Comparison of ENCODE assay signal across 8 mouse cellular contexts in genomic region chr15:100983427-100984153, GRCm38 (mm10).
DNase-seq lines count a peak whose midpoint lies in the region; ATAC-seq and TF ChIP-seq lines count a peak whose summit lies in the region.

No protein-coding gene starts in this region.

- peak overlapping the region; percentile 16; the same call in 1 of the 2 replicates for H3K4me3 ChIP-seq in G1E (ENCODE audit: low read depth, low read length)

- H3K4me1 ChIP-seq in G1E (ENCODE audit: insufficient read depth, low read depth, low read length): no peaks in the 10 kb centered on the region

- no peaks in the 10 kb centered on the region for H3K27me3 ChIP-seq in G1E (ENCODE audit: insufficient read depth, low read length)

- ATAC-seq in G1E (ENCODE audit: extremely low read depth, insufficient number of reproducible peaks, low FRiP score, poor library complexity, severe bottlenecking): no peak
- ATAC-seq in megakaryocyte progenitor cell, adult 5-6 weeks (replicated peaks; ENCODE audit: poor library complexity): peak; percentile 63

- TF ChIP-seq CTCF in G1E (IDR thresholded peaks at IDR 0.05; ENCODE audit: low read depth, low read length): no peak

- H3K36me3 ChIP-seq in G1E (replicated peaks): no peaks in the 10 kb centered on the region

- intact Hi-C loops in heart, postnatal 14 days (cut with DNase I): no loop called here
- intact Hi-C loops in left cerebral cortex, postnatal 25 days (cut with DNase I): no loop called here

- H3K9me3 ChIP-seq in G1E (replicated peaks): peaks cover 55% of the 10 kb centered on the region

- peak; percentile 72 to 77 for DNase-seq in cerebellum, postnatal 10 days
- DNase-seq in cerebellum, adult 18-20 months: no peak
- no peak for DNase-seq in G1E (ENCODE audit: low spot score)
- peak; percentile 38 for DNase-seq in embryo, embryonic 11.5 days (ENCODE audit: low read depth, low spot score)
- peak; percentile 42 to 61 for DNase-seq in heart, postnatal 14 days
- DNase-seq in left cerebral cortex, postnatal 25 days (ENCODE audit: low spot score in 2 of 2): peak; percentile 55 to 66
- DNase-seq in right cerebral cortex, postnatal 14 days: peak; percentile 70

Comparison
In these comparisons a context has a peak if more than half of its experiments do, and no peak if none do; other contexts are left out.
1. DNase-seq: peak in cerebellum, postnatal 10 days (2 of 2), embryo, embryonic 11.5 days (single experiment), heart, postnatal 14 days (2 of 2), left cerebral cortex, postnatal 25 days (2 of 2) and right cerebral cortex, postnatal 14 days (single experiment); none in cerebellum, adult 18-20 months (0 of 2) and G1E (single experiment).